Mouse (Mus musculus) kidney, embryonic 16.5 days (tissue): Measurements from ENCODE around the gene 1110002E22Rik. TPM values are rescaled to one million over a fixed set of nuclear protein-coding genes. Genes with fewer than 3 reads are reported as not detected.

Source experiments
- ATAC-seq: fragments of 200-750 bp; cut with Nextera tagmentation; 2 replicates; pipeline ENCODE4 v1.8.0; 2017; ENCODE audit warnings: moderate TSS enrichment; ENCODE audit not compliant: low FRiP score, low TSS enrichment
- H3K27ac ChIP-seq: fragments of 300-500 bp; sonication (generic); 2 replicates; pipeline ENCODE4 v1.5.1; 2014; ENCODE audit warnings: low read length
- H3K27me3 ChIP-seq: fragments of 300-500 bp; sonication (generic); 2 replicates; pipeline ENCODE4 v1.6.1; 2014; ENCODE audit warnings: low read length, control low read depth, mixed read lengths; ENCODE audit not compliant: insufficient read depth
- H3K36me3 ChIP-seq: fragments of 300-500 bp; sonication (generic); 2 replicates; pipeline ENCODE4 v1.6.1; 2014; ENCODE audit warnings: low read length, control low read depth, mixed read lengths; ENCODE audit not compliant: insufficient read depth
- H3K4me1 ChIP-seq: fragments of 300-500 bp; sonication (generic); 2 replicates; pipeline ENCODE4 v1.6.1; 2014; ENCODE audit warnings: low read length, control low read depth, mixed read lengths; ENCODE audit not compliant: insufficient read depth
- H3K4me2 ChIP-seq: fragments of 300-500 bp; sonication (generic); replicated peaks from 2 replicates; pipeline ENCODE4 v1.6.1; 2014; ENCODE audit warnings: low read depth, low read length
- H3K4me3 ChIP-seq: fragments of 300-500 bp; sonication (generic); 2 replicates; pipeline ENCODE4 v1.5.1; 2014; ENCODE audit warnings: mild to moderate bottlenecking, low read length
- H3K9ac ChIP-seq: fragments of 300-500 bp; sonication (generic); replicated peaks from 2 replicates; pipeline ENCODE4 v1.6.1; 2014; ENCODE audit warnings: low read length
- H3K9me3 ChIP-seq: fragments of 300-500 bp; sonication (generic); 2 replicates; pipeline ENCODE4 v1.6.1; 2016; ENCODE audit warnings: low read length, control low read depth
- WGBS: fragments of 180-500 bp; shearing (Covaris S2); extraction: QIAGEN DNeasy Blood & Tissue Kit; methylation state at CpG from one replicate; pipeline ENCODE4 v1.1.7; 2014; 5-methylcytosine and 5-hydroxymethylcytosine counted together
- polyA plus RNA-seq: library from polyadenylated mRNA; unstranded; fragments of >200 nt; fragmentation: Nextera tagmentation; extraction: Ambion mirVana; gene quantifications from 2 replicates; pipeline ENCODE4 v1.2.1, GENCODE M21; 2015

Gene 1110002E22Rik
- polyA plus RNA-seq, 1 experiment from 2014 or later: 0.52 TPM

DNA sequence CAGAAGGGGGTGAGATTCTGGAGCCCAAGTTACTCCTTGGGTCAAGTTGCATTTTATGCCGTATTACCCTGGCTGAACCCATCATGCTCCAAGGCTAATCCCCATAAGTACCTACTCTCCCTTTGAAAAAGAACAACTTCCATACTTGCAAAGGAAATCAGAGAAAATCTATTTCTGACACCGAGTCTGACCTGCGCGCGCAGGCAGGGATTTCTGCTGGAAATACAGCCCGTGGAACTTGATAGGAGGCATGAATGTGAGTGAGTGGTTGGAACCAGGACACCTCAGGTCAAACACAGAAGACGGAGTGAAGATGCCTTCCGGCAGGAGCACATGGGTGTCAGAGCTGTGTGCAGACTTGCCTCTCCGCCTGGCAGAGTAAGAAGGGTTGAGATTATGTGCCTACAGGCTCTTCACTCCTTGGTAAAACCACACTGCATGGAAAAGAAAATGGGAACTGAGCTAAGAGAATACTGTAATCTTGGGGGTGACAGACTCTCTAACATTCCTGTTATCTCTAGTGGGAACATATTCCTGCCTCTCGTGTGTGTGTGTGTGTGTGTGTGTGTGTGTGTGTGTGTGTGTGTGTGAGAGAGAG is 6.7 kb downstream of the 1110002E22Rik start:
- no peak overlapping the region for H3K4me2 ChIP-seq
- no peak overlapping the region for H3K4me3 ChIP-seq
- no peaks in the 10 kb centered on the region for H3K9me3 ChIP-seq
- ATAC-seq: no peak
- H3K4me1 ChIP-seq: peaks cover 10% of the 10 kb centered on the region
- no peaks in the 10 kb centered on the region for H3K36me3 ChIP-seq
- WGBS: 77% methylated on average over 10 of the region's 10 CpGs
- H3K27me3 ChIP-seq: no peaks in the 10 kb centered on the region
- no peak overlapping the region for H3K27ac ChIP-seq
- H3K9ac ChIP-seq: no peak overlapping the region

DNA sequence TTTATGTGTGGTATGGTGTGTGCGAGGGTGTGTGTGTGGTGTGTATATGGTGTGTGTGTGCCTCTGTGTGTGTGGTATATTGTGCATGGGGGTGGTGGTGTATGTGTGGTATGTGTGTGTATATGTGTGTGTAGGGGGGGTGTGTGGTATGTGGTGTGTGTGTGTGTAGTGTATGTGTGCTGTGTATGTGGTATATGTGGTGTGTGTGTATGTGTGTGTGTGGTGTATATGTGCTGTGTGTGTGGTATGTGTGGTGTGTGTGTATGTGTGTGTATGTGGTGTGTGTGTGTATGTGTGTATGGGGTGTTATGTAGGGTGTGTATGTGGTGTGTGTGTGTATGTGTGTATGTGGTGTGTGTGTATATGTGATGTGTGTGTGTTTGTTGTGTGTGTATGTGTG is 9.4 kb downstream of the 1110002E22Rik start:
- no peak overlapping the region for H3K9ac ChIP-seq
- WGBS: 92% methylated on average over 1 of the region's 1 CpGs
- H3K4me2 ChIP-seq: no peak overlapping the region
- H3K36me3 ChIP-seq: no peaks in the 10 kb centered on the region
- peak; percentile 42; the same call in 1 of the 2 replicates for ATAC-seq
- no peak overlapping the region for H3K4me3 ChIP-seq
- H3K9me3 ChIP-seq: no peaks in the 10 kb centered on the region
- H3K27me3 ChIP-seq: no peaks in the 10 kb centered on the region
- H3K4me1 ChIP-seq: peaks cover 6% of the 10 kb centered on the region
- H3K27ac ChIP-seq: no peak overlapping the region

DNA sequence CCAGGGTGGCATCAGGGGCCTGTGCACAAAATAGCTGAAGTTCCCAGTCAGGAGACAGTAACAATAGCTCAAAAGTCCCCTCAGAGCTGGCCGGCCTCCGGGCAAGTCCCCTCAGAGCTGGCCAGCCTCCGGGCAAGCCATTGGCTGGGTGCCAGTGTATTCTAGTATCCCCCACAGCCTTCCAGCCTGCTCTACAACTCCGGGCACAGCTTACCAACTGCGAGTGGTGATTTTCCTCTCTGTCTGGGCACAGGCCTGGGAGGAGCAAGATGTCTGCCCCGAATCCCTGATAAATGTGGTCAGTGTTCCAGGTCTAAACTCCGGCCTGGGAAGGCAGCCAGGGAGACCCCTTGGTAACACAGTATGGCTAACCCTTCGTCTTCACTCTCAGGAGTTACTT is 10.4 kb downstream of the 1110002E22Rik start:
- Histone ChIP-seq H3K9ac (no peak overlapping the region), H3K9me3 (no peaks in the 10 kb centered on the region), H3K4me1 (peaks cover 2% of the 10 kb centered on the region), H3K4me3 (no peak overlapping the region), H3K4me2 (no peak overlapping the region), H3K36me3 (no peaks in the 10 kb centered on the region), H3K27ac (no peak overlapping the region), H3K27me3 (no peaks in the 10 kb centered on the region)
- WGBS: 70% methylated on average over 8 of the region's 8 CpGs
- ATAC-seq: no peak

DNA sequence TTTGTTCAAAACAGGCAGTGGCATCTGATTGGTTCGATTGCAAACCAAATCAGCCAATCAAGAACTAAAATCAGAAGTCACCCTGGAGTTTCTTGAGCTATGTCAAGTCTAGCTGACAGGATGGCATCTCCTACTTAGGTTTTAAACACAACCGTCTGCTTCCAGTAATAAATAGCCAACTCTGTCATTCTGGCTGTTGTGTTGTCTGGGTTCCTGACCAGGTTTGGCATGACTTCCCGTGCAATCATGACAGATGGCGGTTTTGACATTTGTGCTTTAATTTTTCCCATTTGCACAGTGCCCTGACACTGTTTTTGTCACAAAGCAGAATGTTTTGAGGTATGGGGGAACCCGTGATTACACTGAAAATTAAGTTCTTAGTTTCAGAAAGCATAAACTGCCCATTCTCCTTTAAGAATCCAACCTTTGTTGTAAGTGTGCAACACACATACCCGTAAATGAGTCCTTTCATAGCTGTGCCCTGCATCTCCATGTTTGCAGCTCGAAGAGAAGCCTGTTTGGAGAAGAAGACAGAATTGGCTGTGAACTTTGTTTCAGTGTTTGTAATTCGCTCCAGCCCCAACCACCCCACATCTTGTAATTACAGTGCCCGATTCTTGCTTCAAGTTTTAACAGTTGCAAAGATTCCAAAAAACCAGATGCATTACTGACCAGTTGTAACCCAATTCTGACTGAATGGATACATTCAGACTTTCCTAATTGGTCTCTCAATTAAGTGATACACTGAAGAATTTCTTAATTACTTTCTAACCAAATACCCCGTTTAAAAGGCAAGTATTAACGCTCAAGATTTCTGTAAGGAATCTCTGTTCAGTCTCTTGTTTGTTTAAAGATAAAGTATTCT is 12.9 kb downstream of the 1110002E22Rik start:
- Histone ChIP-seq H3K4me2 (no peak overlapping the region), H3K36me3 (no peaks in the 10 kb centered on the region), H3K27ac (no peak overlapping the region), H3K4me3 (no peak overlapping the region), H3K9me3 (no peaks in the 10 kb centered on the region), H3K9ac (no peak overlapping the region), H3K4me1 (no peaks in the 10 kb centered on the region), H3K27me3 (no peaks in the 10 kb centered on the region)
- WGBS: 82% methylated on average over 11 of the region's 11 CpGs
- no peak for ATAC-seq

DNA sequence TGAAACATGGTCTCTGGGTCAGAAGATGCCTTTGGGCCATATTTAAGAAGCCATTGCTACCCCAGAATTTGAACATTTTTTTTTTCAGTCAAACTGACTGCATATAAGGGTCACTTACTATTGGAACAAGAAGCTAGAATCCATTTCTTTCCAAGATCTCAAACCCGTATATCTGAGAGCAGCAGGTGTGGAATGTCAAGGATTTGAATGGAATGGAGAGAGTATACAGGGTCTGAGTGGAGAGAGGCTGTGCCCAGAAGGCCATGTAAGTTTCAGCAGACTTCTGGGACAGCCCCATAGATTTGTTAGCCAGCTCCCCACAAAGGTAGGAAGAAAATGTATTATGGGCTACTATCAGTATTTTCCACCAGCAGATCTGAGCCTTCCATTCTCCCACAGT is 13.8 kb downstream of the 1110002E22Rik start:
- no peak overlapping the region for H3K9ac ChIP-seq
- no peak overlapping the region for H3K4me3 ChIP-seq
- no peaks in the 10 kb centered on the region for H3K36me3 ChIP-seq
- WGBS: 67% methylated on average over 1 of the region's 1 CpGs
- ATAC-seq: no peak
- no peak overlapping the region for H3K4me2 ChIP-seq
- no peaks in the 10 kb centered on the region for H3K4me1 ChIP-seq
- no peaks in the 10 kb centered on the region for H3K9me3 ChIP-seq
- H3K27ac ChIP-seq: no peak overlapping the region
- no peaks in the 10 kb centered on the region for H3K27me3 ChIP-seq

DNA sequence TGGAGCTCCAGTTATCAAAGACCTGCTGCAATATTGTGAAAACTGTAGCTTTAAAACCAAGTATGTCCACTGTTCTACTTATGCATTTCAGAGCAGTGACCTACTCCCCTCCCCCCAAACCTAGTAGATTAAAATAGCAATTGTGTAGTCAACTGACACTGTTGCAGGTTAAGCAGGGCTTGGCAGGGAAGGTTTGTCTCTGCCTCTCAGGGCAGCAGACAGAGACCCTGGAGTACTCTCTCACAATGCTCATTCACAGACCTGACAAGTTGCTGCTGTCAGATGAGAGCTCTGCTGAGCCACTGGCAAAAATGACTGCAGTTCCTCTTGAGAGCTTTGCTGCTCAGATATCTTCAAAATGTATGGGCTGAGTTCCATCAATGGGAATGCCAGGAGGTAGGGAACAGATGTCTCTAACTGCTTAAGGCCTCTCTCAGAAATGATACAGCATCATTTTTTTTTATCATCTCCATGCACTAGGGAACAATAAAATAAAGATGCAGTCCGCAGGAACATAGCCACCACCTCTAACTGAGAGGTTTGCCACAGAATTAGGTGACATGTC is 18.3 kb downstream of the 1110002E22Rik start:
- no peaks in the 10 kb centered on the region for H3K36me3 ChIP-seq
- H3K9ac ChIP-seq: no peak overlapping the region
- no peaks in the 10 kb centered on the region for H3K27me3 ChIP-seq
- no peak overlapping the region for H3K4me3 ChIP-seq
- WGBS: 89% methylated on average over 1 of the region's 1 CpGs
- no peaks in the 10 kb centered on the region for H3K4me1 ChIP-seq
- no peak for ATAC-seq
- no peaks in the 10 kb centered on the region for H3K9me3 ChIP-seq
- H3K27ac ChIP-seq: no peak overlapping the region
- no peak overlapping the region for H3K4me2 ChIP-seq

DNA sequence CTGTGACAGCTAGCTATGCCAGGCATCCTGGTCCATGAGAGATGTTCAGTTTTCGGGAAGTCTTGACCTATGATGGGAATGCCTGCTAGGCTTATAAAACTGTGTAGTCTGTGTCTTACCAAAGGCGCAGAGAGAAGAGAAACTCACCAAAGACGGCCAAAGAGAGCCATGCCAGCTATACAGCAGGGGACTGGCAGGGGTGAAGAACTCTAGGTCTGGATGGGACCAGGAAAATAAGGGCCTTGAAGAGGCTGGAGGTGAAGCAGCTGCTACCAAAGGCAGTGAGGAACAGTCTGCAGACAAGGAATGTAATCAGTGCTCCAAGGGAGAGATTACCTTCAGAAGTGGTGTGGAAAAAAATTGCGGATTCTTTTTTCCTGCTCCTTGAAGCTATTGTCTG is 19.0 kb downstream of the 1110002E22Rik start:
- no peak overlapping the region for H3K27ac ChIP-seq
- H3K9ac ChIP-seq: no peak overlapping the region
- no peak overlapping the region for H3K4me3 ChIP-seq
- no peak overlapping the region for H3K4me2 ChIP-seq
- H3K4me1 ChIP-seq: no peaks in the 10 kb centered on the region
- H3K9me3 ChIP-seq: no peaks in the 10 kb centered on the region
- no peaks in the 10 kb centered on the region for H3K27me3 ChIP-seq
- no peak for ATAC-seq
- 83% methylated on average over 4 of the region's 4 CpGs for WGBS
- H3K36me3 ChIP-seq: no peaks in the 10 kb centered on the region

DNA sequence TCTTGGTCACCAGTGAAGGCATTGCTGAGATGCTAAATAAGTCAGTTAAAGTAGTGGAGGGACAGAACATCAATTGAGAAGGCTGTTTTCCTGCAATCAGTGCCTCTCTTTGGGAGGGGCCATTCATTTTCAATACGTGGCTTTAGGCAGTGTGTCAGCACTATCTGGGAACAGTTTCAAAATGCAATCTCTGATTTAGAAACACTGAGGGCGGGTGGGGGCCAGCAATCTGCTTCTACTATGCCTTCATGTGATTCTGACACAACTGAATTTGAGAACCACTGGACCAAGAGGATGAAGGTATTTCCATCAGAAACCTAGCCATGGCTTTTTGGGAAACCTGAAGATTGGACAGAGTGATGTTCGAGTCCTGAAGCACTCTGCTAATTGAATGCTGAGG is 30.4 kb downstream of the 1110002E22Rik start:
- WGBS: 81% methylated on average over 3 of the region's 3 CpGs
- Histone ChIP-seq H3K9ac (no peak overlapping the region), H3K9me3 (no peaks in the 10 kb centered on the region), H3K4me1 (no peaks in the 10 kb centered on the region), H3K27ac (no peak overlapping the region), H3K4me2 (no peak overlapping the region), H3K27me3 (no peaks in the 10 kb centered on the region), H3K4me3 (no peak overlapping the region), H3K36me3 (no peaks in the 10 kb centered on the region)
- ATAC-seq: no peak

DNA sequence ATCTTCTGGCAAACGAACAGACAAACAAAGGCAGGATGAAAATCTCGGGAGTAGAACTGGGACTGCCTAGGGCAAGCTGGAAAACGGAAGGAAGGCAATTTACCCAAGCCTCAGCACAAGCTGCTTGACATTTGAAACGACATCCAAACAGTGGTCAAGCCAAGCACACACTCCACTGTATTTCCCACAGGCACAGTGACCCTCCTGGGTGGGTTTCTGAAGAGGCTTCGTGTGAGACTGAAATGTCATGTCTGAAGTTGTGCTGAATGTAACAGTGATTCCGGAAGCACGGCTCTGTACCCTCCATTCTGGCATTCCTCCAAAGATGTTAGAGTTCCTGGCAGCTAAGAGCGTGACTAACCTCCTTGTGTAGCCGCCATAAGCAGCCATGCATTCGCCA is 30.9 kb downstream of the 1110002E22Rik start:
- H3K9me3 ChIP-seq: no peaks in the 10 kb centered on the region
- H3K27me3 ChIP-seq: no peaks in the 10 kb centered on the region
- peak; percentile 77 for ATAC-seq
- H3K4me2 ChIP-seq: no peak overlapping the region
- H3K27ac ChIP-seq: no peak overlapping the region
- H3K9ac ChIP-seq: no peak overlapping the region
- H3K36me3 ChIP-seq: no peaks in the 10 kb centered on the region
- 50% methylated on average over 10 of the region's 10 CpGs for WGBS
- H3K4me3 ChIP-seq: no peak overlapping the region
- H3K4me1 ChIP-seq: no peaks in the 10 kb centered on the region
